Mouse (Mus musculus): Measurements from ENCODE around the gene Per2.
A peak's percentile ranks its signal among the peaks of the same experiment; 100 is the strongest.
"Not testable (repeated sequence)": the region's sequence is repeated elsewhere in the genome, so short reads cannot be mapped to it uniquely, and the experiment has no call there.

Gene Per2

GRCm38 (mm10) chr1:91459059-91459809, at the start of gene Per2:
Gene Per2, minus strand, starts transcription at chr1:91459324.
- peak; percentile 100 for DNase-seq (ENCODE audit: low read depth)

GRCm38 (mm10) chr1:91504615-91505014, 45.5 kb upstream of the Per2 start:
- DNase-seq (ENCODE audit: low read depth): no peak

- no peak for DNase-seq (ENCODE audit: low read depth)
Measured at GRCm38 (mm10) chr1:91498579-91498978, 39.5 kb upstream of the Per2 start.

- DNase-seq (ENCODE audit: low read depth): no peak
Measured at GRCm38 (mm10) chr1:91495321-91495720, 36.2 kb upstream of the Per2 start.

- DNase-seq (ENCODE audit: low read depth): peak; percentile 91
Measured at GRCm38 (mm10) chr1:91494457-91495140, 35.5 kb upstream of the Per2 start, which contains the start of gene Traf3ip1. Gene Traf3ip1, plus strand, starts transcription at chr1:91494647.

GRCm38 (mm10) chr1:91493938-91494337, 34.8 kb upstream of the Per2 start:
- no peak for DNase-seq (ENCODE audit: low read depth)

GRCm38 (mm10) chr1:91492740-91493139, 33.6 kb upstream of the Per2 start:
- no peak for DNase-seq (ENCODE audit: low read depth)

- no peak for DNase-seq (ENCODE audit: low read depth)
Measured at GRCm38 (mm10) chr1:91490322-91490721, 31.2 kb upstream of the Per2 start.

GRCm38 (mm10) chr1:91486165-91486564, 27.0 kb upstream of the Per2 start:
- no peak for DNase-seq (ENCODE audit: low read depth)

- DNase-seq (ENCODE audit: low read depth): no peak
Measured at GRCm38 (mm10) chr1:91485422-91485821, 26.3 kb upstream of the Per2 start.

GRCm38 (mm10) chr1:91484011-91484346, 24.9 kb upstream of the Per2 start:
- DNase-seq (ENCODE audit: low read depth): no peak

GRCm38 (mm10) chr1:91483304-91484010, 24.3 kb upstream of the Per2 start:
- DNase-seq (ENCODE audit: low read depth): peak; percentile 81

GRCm38 (mm10) chr1:91482616-91483211, 23.6 kb upstream of the Per2 start:
- no peak for DNase-seq (ENCODE audit: low read depth)

- no peak for DNase-seq (ENCODE audit: low read depth)
Measured at GRCm38 (mm10) chr1:91478958-91479357, 19.8 kb upstream of the Per2 start.

GRCm38 (mm10) chr1:91478145-91478544, 19.0 kb upstream of the Per2 start:
- DNase-seq (ENCODE audit: low read depth): not testable (repeated sequence)

- DNase-seq (ENCODE audit: low read depth): no peak
Measured at GRCm38 (mm10) chr1:91469888-91470419, 10.8 kb upstream of the Per2 start.

- no peak for DNase-seq (ENCODE audit: low read depth)
Measured at GRCm38 (mm10) chr1:91466186-91466585, 7.1 kb upstream of the Per2 start.

- no peak for DNase-seq (ENCODE audit: low read depth)
Measured at GRCm38 (mm10) chr1:91465244-91465643, 6.1 kb upstream of the Per2 start.

- DNase-seq (ENCODE audit: low read depth): no peak
Measured at GRCm38 (mm10) chr1:91464436-91464835, 5.3 kb upstream of the Per2 start.

GRCm38 (mm10) chr1:91463336-91463995, 4.3 kb upstream of the Per2 start:
- no peak for DNase-seq (ENCODE audit: low read depth)

GRCm38 (mm10) chr1:91460564-91460963, 1.4 kb upstream of the Per2 start:
- peak; percentile 28 for DNase-seq (ENCODE audit: low read depth)

GRCm38 (mm10) chr1:91460069-91460468, 945 bp upstream of the Per2 start:
- DNase-seq (ENCODE audit: low read depth): no peak
